Mouse (Mus musculus) brain, embryonic 14.5 days (tissue): ENCODE data around the gene C1ql4.

ENCODE experiments used
- CTCF ChIP-seq: fragments of 200-500 bp; IDR thresholded peaks from 2 replicates; pipeline ENCODE4 v1.5.1; 2012; ENCODE audit warnings: inconsistent platforms, mild to moderate bottlenecking, moderate library complexity, borderline replicate concordance; ENCODE audit not compliant: insufficient read depth, insufficient read length; ENCODE audit errors: extremely low read depth
- POLR2A ChIP-seq: fragments of 200-500 bp; IDR thresholded peaks from 2 replicates; pipeline ENCODE4 v1.6.1; 2012; ENCODE audit warnings: mild to moderate bottlenecking, inconsistent platforms, borderline replicate concordance; ENCODE audit not compliant: poor library complexity, insufficient read depth, insufficient read length, severe bottlenecking; ENCODE audit errors: extremely low read depth

GRCm38 (mm10) chr15:99105238-99105637 is 17.6 kb upstream of the C1ql4 start:
- no peak for TF ChIP-seq POLR2A
- TF ChIP-seq CTCF = no peak
